Mouse (Mus musculus) lung, embryonic 15.5 days (tissue): ENCODE measurements at regions not wholly inside any gene's neighbourhood (a gene's known extent, or its start where the extent isn't known, plus 50 kb on each side); places are given as distances from the start of the nearest gene placed in this dataset.

ENCODE experiments used
- ATAC-seq: fragments of 200-750 bp; cut with Nextera tagmentation; 2 replicates; pipeline ENCODE4 v1.8.0; 2017; ENCODE audit warnings: moderate number of reproducible peaks, borderline replicate concordance; ENCODE audit not compliant: low FRiP score, low TSS enrichment; ENCODE audit errors: extremely low read depth
- H3K27ac ChIP-seq: fragments of 300-500 bp; sonication (generic); 2 replicates; pipeline ENCODE4 v1.5.1; 2015; ENCODE audit warnings: moderate library complexity, mild to moderate bottlenecking, inconsistent platforms
- H3K27me3 ChIP-seq: fragments of 300-500 bp; sonication (generic); 2 replicates; pipeline ENCODE4 v1.6.1; 2015; ENCODE audit warnings: inconsistent platforms
- H3K36me3 ChIP-seq: fragments of 300-500 bp; sonication (generic); 2 replicates; pipeline ENCODE4 v1.6.1; 2015; ENCODE audit warnings: inconsistent platforms
- H3K4me1 ChIP-seq: fragments of 300-500 bp; sonication (generic); 2 replicates; pipeline ENCODE4 v1.6.1; 2015; ENCODE audit warnings: inconsistent platforms
- H3K4me2 ChIP-seq: fragments of 300-500 bp; sonication (generic); 2 replicates; pipeline ENCODE4 v1.6.1; 2015; ENCODE audit warnings: inconsistent platforms, mild to moderate bottlenecking, moderate library complexity
- H3K4me3 ChIP-seq: fragments of 300-500 bp; sonication (generic); 2 replicates; pipeline ENCODE4 v1.5.1; 2015; ENCODE audit warnings: mild to moderate bottlenecking, inconsistent platforms
- H3K9ac ChIP-seq: fragments of 300-500 bp; sonication (generic); 2 replicates; pipeline ENCODE4 v1.6.1; 2015; ENCODE audit warnings: inconsistent platforms
- H3K9me3 ChIP-seq: fragments of 300-500 bp; sonication (generic); 2 replicates; pipeline ENCODE4 v1.6.1; 2016; ENCODE audit warnings: inconsistent platforms
- WGBS: fragments of 180-500 bp; shearing (Covaris S2); methylation state at CpG from one replicate; pipeline ENCODE4 v1.1.7; 2015; 5-methylcytosine and 5-hydroxymethylcytosine counted together

- H3K4me2 ChIP-seq, result no peak overlapping the region
- H3K4me3 ChIP-seq, result no peak overlapping the region
- H3K27ac ChIP-seq, result no peak overlapping the region
- H3K9me3 ChIP-seq, result no peaks in the 10 kb centered on the region
- H3K9ac ChIP-seq, result no peak overlapping the region
- no peaks in the 10 kb centered on the region for H3K4me1 ChIP-seq
- ATAC-seq, result no peak
- WGBS, result 64% methylated on average over 2 of the region's 2 CpGs
- no peaks in the 10 kb centered on the region for H3K36me3 ChIP-seq
- no peaks in the 10 kb centered on the region for H3K27me3 ChIP-seq
Observed at GRCm38 (mm10) chr2:47878002-47878401, 935.9 kb upstream of the Acvr2a start.

- no peaks in the 10 kb centered on the region for H3K4me1 ChIP-seq
- H3K9me3 ChIP-seq, result no peaks in the 10 kb centered on the region
- no peak overlapping the region for H3K4me3 ChIP-seq
- H3K4me2 ChIP-seq, result no peak overlapping the region
- WGBS, result 93% methylated on average over 2 of the region's 2 CpGs
- no peak for ATAC-seq
- H3K9ac ChIP-seq, result no peak overlapping the region
- H3K27ac ChIP-seq, result no peak overlapping the region
- H3K36me3 ChIP-seq, result no peaks in the 10 kb centered on the region
- no peaks in the 10 kb centered on the region for H3K27me3 ChIP-seq
Observed at GRCm38 (mm10) chr2:47879071-47879470, 934.8 kb upstream of the Acvr2a start.

- no peaks in the 10 kb centered on the region for H3K36me3 ChIP-seq
- H3K4me2 ChIP-seq, result no peak overlapping the region
- no peak overlapping the region for H3K4me3 ChIP-seq
- H3K9ac ChIP-seq, result no peak overlapping the region
- H3K9me3 ChIP-seq, result no peaks in the 10 kb centered on the region
- no peak for ATAC-seq
- no peaks in the 10 kb centered on the region for H3K27me3 ChIP-seq
- whole genome bisulfite sequencing, result 80% methylated on average over 1 of the region's 1 CpGs
- H3K4me1 ChIP-seq, result no peaks in the 10 kb centered on the region
- no peak overlapping the region for H3K27ac ChIP-seq
Observed at GRCm38 (mm10) chr2:47879796-47880195, 934.1 kb upstream of the Acvr2a start.

GRCm38 (mm10) chr2:47888166-47888565, 925.7 kb upstream of the Acvr2a start:
- no peaks in the 10 kb centered on the region for H3K9me3 ChIP-seq
- H3K9ac ChIP-seq, result no peak overlapping the region
- no peaks in the 10 kb centered on the region for H3K4me1 ChIP-seq
- H3K36me3 ChIP-seq, result no peaks in the 10 kb centered on the region
- H3K27ac ChIP-seq, result no peak overlapping the region
- no peaks in the 10 kb centered on the region for H3K27me3 ChIP-seq
- H3K4me3 ChIP-seq, result no peak overlapping the region
- WGBS, result 67% methylated on average over 1 of the region's 1 CpGs
- H3K4me2 ChIP-seq, result no peak overlapping the region
- ATAC-seq, result no peak

- H3K9me3 ChIP-seq, result no peaks in the 10 kb centered on the region
- H3K4me1 ChIP-seq, result no peaks in the 10 kb centered on the region
- no peaks in the 10 kb centered on the region for H3K36me3 ChIP-seq
- no peak for ATAC-seq
- no peak overlapping the region for H3K9ac ChIP-seq
- no peak overlapping the region for H3K27ac ChIP-seq
- H3K4me3 ChIP-seq, result no peak overlapping the region
- 73% methylated on average over 1 of the region's 1 CpGs for WGBS
- no peak overlapping the region for H3K4me2 ChIP-seq
- H3K27me3 ChIP-seq, result no peaks in the 10 kb centered on the region
Observed at GRCm38 (mm10) chr2:47891366-47891765, 922.5 kb upstream of the Acvr2a start.

GRCm38 (mm10) chr2:47892879-47893278, 921.0 kb upstream of the Acvr2a start:
- Histone ChIP-seq H3K4me1 (no peaks in the 10 kb centered on the region), H3K9me3 (no peaks in the 10 kb centered on the region), H3K4me3 (no peak overlapping the region), H3K27me3 (no peaks in the 10 kb centered on the region), H3K9ac (no peak overlapping the region), H3K36me3 (no peaks in the 10 kb centered on the region), H3K4me2 (no peak overlapping the region), H3K27ac (no peak overlapping the region)
- 74% methylated on average over 2 of the region's 2 CpGs for WGBS
- no peak for ATAC-seq

- ATAC-seq, result no peak
- Histone ChIP-seq H3K9me3 (no peaks in the 10 kb centered on the region), H3K36me3 (no peaks in the 10 kb centered on the region), H3K27me3 (no peaks in the 10 kb centered on the region), H3K4me3 (no peak overlapping the region), H3K27ac (no peak overlapping the region), H3K4me2 (no peak overlapping the region), H3K4me1 (no peaks in the 10 kb centered on the region), H3K9ac (no peak overlapping the region)
Observed at GRCm38 (mm10) chr2:47894806-47895205, 919.1 kb upstream of the Acvr2a start.

- H3K4me1 ChIP-seq, result no peaks in the 10 kb centered on the region
- H3K27ac ChIP-seq, result no peak overlapping the region
- no peak overlapping the region for H3K4me3 ChIP-seq
- H3K27me3 ChIP-seq, result no peaks in the 10 kb centered on the region
- no peaks in the 10 kb centered on the region for H3K9me3 ChIP-seq
- no peak overlapping the region for H3K9ac ChIP-seq
- ATAC-seq, result no peak
- 68% methylated on average over 1 of the region's 1 CpGs for WGBS
- no peak overlapping the region for H3K4me2 ChIP-seq
- no peaks in the 10 kb centered on the region for H3K36me3 ChIP-seq
Observed at GRCm38 (mm10) chr2:47914270-47914669, 899.6 kb upstream of the Acvr2a start.

- Histone ChIP-seq H3K4me2 (no peak overlapping the region), H3K36me3 (no peaks in the 10 kb centered on the region), H3K4me1 (no peaks in the 10 kb centered on the region), H3K4me3 (no peak overlapping the region), H3K9me3 (no peaks in the 10 kb centered on the region), H3K9ac (no peak overlapping the region), H3K27ac (no peak overlapping the region), H3K27me3 (no peaks in the 10 kb centered on the region)
- no peak for ATAC-seq
- 47% methylated on average over 4 of the region's 4 CpGs for WGBS
Observed at GRCm38 (mm10) chr2:47914986-47915485, 898.9 kb upstream of the Acvr2a start.

GRCm38 (mm10) chr2:47922965-47923364, 890.9 kb upstream of the Acvr2a start:
- Histone ChIP-seq H3K9ac (no peak overlapping the region), H3K4me2 (no peak overlapping the region), H3K4me1 (no peaks in the 10 kb centered on the region), H3K36me3 (no peaks in the 10 kb centered on the region), H3K27ac (no peak overlapping the region), H3K9me3 (no peaks in the 10 kb centered on the region), H3K4me3 (no peak overlapping the region), H3K27me3 (no peaks in the 10 kb centered on the region)
- no peak for ATAC-seq

- Histone ChIP-seq H3K9me3 (no peaks in the 10 kb centered on the region), H3K9ac (no peak overlapping the region), H3K4me2 (no peak overlapping the region), H3K36me3 (no peaks in the 10 kb centered on the region), H3K27me3 (no peaks in the 10 kb centered on the region), H3K27ac (no peak overlapping the region), H3K4me1 (no peaks in the 10 kb centered on the region), H3K4me3 (no peak overlapping the region)
- ATAC-seq, result no peak
Observed at GRCm38 (mm10) chr2:47926620-47927019, 887.3 kb upstream of the Acvr2a start.

GRCm38 (mm10) chr2:47945061-47945460, 868.8 kb upstream of the Acvr2a start:
- no peaks in the 10 kb centered on the region for H3K9me3 ChIP-seq
- no peak for ATAC-seq
- H3K4me1 ChIP-seq, result no peaks in the 10 kb centered on the region
- no peak overlapping the region for H3K4me3 ChIP-seq
- H3K27ac ChIP-seq, result no peak overlapping the region
- H3K27me3 ChIP-seq, result no peaks in the 10 kb centered on the region
- no peak overlapping the region for H3K9ac ChIP-seq
- H3K36me3 ChIP-seq, result no peaks in the 10 kb centered on the region
- no peak overlapping the region for H3K4me2 ChIP-seq

GRCm38 (mm10) chr2:47991132-47991531, 822.8 kb upstream of the Acvr2a start:
- Histone ChIP-seq H3K4me2 (no peak overlapping the region), H3K9me3 (no peaks in the 10 kb centered on the region), H3K4me3 (no peak overlapping the region), H3K27ac (no peak overlapping the region), H3K36me3 (no peaks in the 10 kb centered on the region), H3K27me3 (no peaks in the 10 kb centered on the region), H3K9ac (no peak overlapping the region), H3K4me1 (no peaks in the 10 kb centered on the region)
- 22% methylated on average over 1 of the region's 1 CpGs for WGBS
- no peak for ATAC-seq
